In the genomic region with DNA sequence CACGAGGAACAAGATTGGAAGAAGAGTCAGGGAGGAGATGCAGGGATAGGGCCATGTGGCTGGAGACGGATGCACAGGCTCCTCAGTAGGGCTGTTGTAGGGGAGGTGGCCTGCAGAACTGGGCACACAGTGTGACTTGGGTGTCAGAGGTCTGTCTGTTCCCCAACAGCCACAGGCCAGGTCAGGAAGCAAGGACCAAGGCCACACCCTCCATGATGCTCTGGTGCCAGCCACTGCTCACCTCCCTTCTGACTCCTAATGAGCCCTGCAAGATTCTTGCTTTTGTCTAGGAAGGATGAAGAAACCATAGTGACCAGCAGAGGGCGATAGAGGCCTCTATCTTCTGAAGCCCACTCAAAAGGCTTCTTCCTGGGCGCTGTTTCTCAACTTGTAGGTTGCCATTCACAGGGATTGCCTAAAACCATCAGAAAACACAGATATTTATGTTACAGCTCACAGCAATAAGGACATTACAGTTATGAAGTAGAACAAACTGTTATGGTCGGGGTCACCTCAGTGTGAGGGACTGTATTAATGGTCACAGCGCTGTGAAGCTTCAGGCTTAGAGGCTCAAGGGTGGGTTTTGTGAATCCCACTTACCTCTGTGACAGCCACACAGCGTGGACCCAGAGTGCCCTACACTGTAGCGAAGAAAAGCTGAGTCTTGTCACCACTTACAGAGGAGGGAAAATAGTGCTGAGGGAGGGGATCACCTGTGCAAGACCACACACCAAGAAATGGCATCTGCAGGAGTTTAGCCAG, we compare ENCODE assay signal across 8 mouse cellular contexts. TPM values are rescaled to one million over a fixed set of nuclear protein-coding genes. Genes with fewer than 3 reads are reported as not detected.
DNase-seq lines count a peak whose midpoint lies in the region; ATAC-seq lines count a peak whose summit lies in the region.

No protein-coding gene starts in this region.

- H3K27ac ChIP-seq in forebrain, embryonic 14.5 days (ENCODE audit: low read depth, low read length): no peak overlapping the region
- no peak overlapping the region for H3K27ac ChIP-seq in intestine, embryonic 15.5 days
- H3K27ac ChIP-seq in liver, embryonic 11.5 days (ENCODE audit: low read depth, low read length): no peak overlapping the region

- peaks cover 40% of the 10 kb centered on the region for H3K36me3 ChIP-seq in forebrain, embryonic 14.5 days (ENCODE audit: control insufficient read depth, insufficient read depth, low read length)
- peaks cover 16% of the 10 kb centered on the region for H3K36me3 ChIP-seq in intestine, embryonic 15.5 days
- peaks cover 56% of the 10 kb centered on the region for H3K36me3 ChIP-seq in liver, embryonic 11.5 days (ENCODE audit: control insufficient read depth, insufficient read depth, low read length)

- no peaks in the 10 kb centered on the region for H3K4me1 ChIP-seq in forebrain, embryonic 14.5 days (ENCODE audit: control insufficient read depth, insufficient read depth, low read length)
- H3K4me1 ChIP-seq in intestine, embryonic 15.5 days (replicated peaks): no peaks in the 10 kb centered on the region
- peaks cover 3% of the 10 kb centered on the region; the same call in 1 of the 2 replicates for H3K4me1 ChIP-seq in liver, embryonic 11.5 days (replicated peaks; ENCODE audit: control insufficient read depth, insufficient read depth, low read length)

- H3K27me3 ChIP-seq in forebrain, embryonic 14.5 days (replicated peaks; ENCODE audit: control insufficient read depth, insufficient read depth, low read length): no peaks in the 10 kb centered on the region
- H3K27me3 ChIP-seq in intestine, embryonic 15.5 days (replicated peaks): no peaks in the 10 kb centered on the region
- H3K27me3 ChIP-seq in liver, embryonic 11.5 days (replicated peaks; ENCODE audit: control insufficient read depth, insufficient read depth, low read length): no peaks in the 10 kb centered on the region

- 60% methylated on average over 8 of the region's 8 CpGs for WGBS in forebrain, embryonic 14.5 days
- WGBS in intestine, embryonic 15.5 days: 63% methylated on average over 8 of the region's 8 CpGs
- WGBS in liver, embryonic 11.5 days: 73% methylated on average over 8 of the region's 8 CpGs

- peak; percentile 46 for ATAC-seq in forebrain, embryonic 14.5 days
- ATAC-seq in intestine, embryonic 15.5 days: peak; percentile 6; the same call in 1 of the 2 replicates
- ATAC-seq in liver, embryonic 11.5 days (replicated peaks; ENCODE audit: low FRiP score): peak; percentile 55

- H3K4me2 ChIP-seq in forebrain, embryonic 14.5 days (ENCODE audit: low read length): no peak overlapping the region
- no peak overlapping the region for H3K4me2 ChIP-seq in intestine, embryonic 15.5 days (replicated peaks)
- no peak overlapping the region for H3K4me2 ChIP-seq in liver, embryonic 11.5 days

- no peaks in the 10 kb centered on the region for H3K9me3 ChIP-seq in forebrain, embryonic 14.5 days (replicated peaks; ENCODE audit: control insufficient read depth, low read length)
- no peaks in the 10 kb centered on the region for H3K9me3 ChIP-seq in intestine, embryonic 15.5 days
- no peaks in the 10 kb centered on the region for H3K9me3 ChIP-seq in liver, embryonic 11.5 days (ENCODE audit: control insufficient read depth, low read length)

- H3K9ac ChIP-seq in forebrain, embryonic 14.5 days (ENCODE audit: low read length): no peak overlapping the region
- no peak overlapping the region for H3K9ac ChIP-seq in intestine, embryonic 15.5 days
- no peak overlapping the region for H3K9ac ChIP-seq in liver, embryonic 11.5 days (ENCODE audit: low read depth, low read length)

- H3K4me3 ChIP-seq in forebrain, embryonic 14.5 days (ENCODE audit: low read depth, low read length): no peak overlapping the region
- H3K4me3 ChIP-seq in intestine, embryonic 15.5 days (replicated peaks): no peak overlapping the region
- H3K4me3 ChIP-seq in liver, embryonic 11.5 days (ENCODE audit: low read depth, low read length): no peak overlapping the region

- peak; percentile 80 for DNase-seq in testis, postnatal 10 days (ENCODE audit: low spot score)
- no peak for DNase-seq in testis, postnatal 14 days (ENCODE audit: low spot score)
- DNase-seq in cerebellum, adult 11-12 months: peak; percentile 71
- DNase-seq in forebrain, embryonic 14.5 days (ENCODE audit: low spot score): peak; percentile 92
- DNase-seq in liver, embryonic 11.5 days (ENCODE audit: low spot score): peak; percentile 43
- peak; percentile 74 for DNase-seq in neural tube, embryonic 10.5 days (ENCODE audit: extremely low spot score, low spot score)
- DNase-seq in thymus, postnatal 4 days: peak; percentile 83

RNA-seq across cellular contexts. Expression of gene 4933428G20Rik, which starts 23.6 kb away (rescaled TPM):
- polyA plus RNA-seq in forebrain, embryonic 14.5 days (2014; fragmentation: Nextera tagmentation; extraction: Ambion mirVana): 0.40 TPM in 1 of 2 replicates, not detected in the other
- 0.47 and 0.55 TPM in 2 replicates for polyA plus RNA-seq in intestine, embryonic 15.5 days (2015; fragmentation: Nextera tagmentation; extraction: Ambion mirVana)
- 0.21 and 0.44 TPM in 2 replicates for polyA plus RNA-seq in liver, embryonic 11.5 days (2014; fragmentation: Nextera tagmentation; extraction: Ambion mirVana)
